Mouse (Mus musculus) ES-CJ7 (cell line): ENCODE results near the gene Supt5.
"Not testable (repeated sequence)": the region's sequence is repeated elsewhere in the genome, so short reads cannot be mapped to it uniquely, and the experiment has no call there.

Experiments
- DNase-seq: peaks from one replicate; pipeline ENCODE4 v3.0.0; 2011; ENCODE audit warnings: low read depth, low spot score

Gene Supt5

DNA sequence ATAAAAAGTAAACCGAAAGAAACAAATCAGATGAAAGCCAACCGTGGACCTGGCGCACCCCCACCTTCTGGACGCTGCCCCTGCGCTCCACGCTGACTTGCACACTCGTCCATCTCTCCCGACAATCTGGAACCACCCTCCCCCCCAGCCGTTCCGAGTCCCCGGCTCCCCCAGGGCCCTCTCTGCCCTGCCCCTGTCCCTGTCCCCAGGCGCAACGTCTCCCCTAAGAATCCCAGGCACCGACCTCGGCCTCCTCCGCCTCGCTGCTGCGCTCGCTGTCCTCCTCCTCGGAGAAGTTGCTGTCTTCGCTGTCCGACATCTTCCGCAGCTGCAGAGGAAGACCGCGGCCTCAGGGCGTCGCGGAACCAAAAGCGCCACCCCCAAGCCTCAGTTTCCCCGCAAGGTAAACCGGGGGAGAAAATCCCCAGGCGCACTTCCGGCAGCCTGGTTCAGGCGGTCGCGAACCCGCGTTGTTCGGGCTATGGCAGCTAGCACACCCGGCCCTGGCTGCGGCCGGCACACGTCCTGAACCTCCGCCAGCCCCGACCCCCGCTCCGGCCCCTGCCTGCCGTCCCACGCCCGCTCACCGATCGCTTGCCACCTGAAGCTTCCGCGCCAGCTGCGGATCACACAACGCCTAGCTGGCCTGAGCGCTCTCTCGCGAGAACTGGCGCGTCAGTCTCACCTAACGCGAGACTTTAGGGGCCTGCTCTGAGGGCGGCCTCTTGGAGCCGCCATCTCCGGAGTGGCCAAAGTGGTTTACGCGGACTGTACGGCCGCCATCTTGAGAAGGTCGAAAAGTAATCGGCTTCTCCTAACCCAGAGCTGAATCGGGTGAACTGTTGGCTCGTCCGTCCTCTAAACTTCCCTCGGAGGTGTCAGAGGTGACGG lies at the start of gene Supt5:
Gene Supt5 (minus strand): TSS at position 639 of the 891 bp plus-strand sequence.
- DNase-seq: peak; percentile 99

- not testable (repeated sequence) for DNase-seq
Measured at GRCm38 (mm10) chr7:28387384-28387783, 48.8 kb upstream of the Supt5 start.

- not testable (repeated sequence) for DNase-seq
Measured at GRCm38 (mm10) chr7:28386877-28387276, 48.3 kb upstream of the Supt5 start.

GRCm38 (mm10) chr7:28386462-28386861 lies 47.9 kb upstream of the Supt5 start:
- DNase-seq: peak; percentile 92

- no peak for DNase-seq
Measured at GRCm38 (mm10) chr7:28386007-28386406, 47.5 kb upstream of the Supt5 start.

DNA sequence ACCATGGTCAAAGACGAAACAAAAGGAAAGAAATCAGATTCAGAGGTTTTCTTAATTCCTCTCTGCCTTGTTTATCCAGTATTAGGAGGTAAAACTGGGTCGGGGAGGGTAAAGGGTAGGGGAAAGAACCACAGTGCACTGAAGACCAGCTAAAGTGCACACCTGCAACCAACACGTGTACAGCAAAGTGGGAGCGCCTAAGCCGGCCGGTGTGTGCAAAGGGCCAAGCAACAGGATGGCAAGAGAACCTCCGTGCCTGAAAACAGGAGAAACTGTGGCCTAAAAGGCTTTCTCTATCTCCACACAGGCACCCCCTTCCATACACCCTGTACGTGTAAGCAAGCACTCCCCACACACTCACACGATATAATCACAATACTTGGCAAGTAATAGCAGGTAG lies 46.6 kb upstream of the Supt5 start:
- no peak for DNase-seq

DNA sequence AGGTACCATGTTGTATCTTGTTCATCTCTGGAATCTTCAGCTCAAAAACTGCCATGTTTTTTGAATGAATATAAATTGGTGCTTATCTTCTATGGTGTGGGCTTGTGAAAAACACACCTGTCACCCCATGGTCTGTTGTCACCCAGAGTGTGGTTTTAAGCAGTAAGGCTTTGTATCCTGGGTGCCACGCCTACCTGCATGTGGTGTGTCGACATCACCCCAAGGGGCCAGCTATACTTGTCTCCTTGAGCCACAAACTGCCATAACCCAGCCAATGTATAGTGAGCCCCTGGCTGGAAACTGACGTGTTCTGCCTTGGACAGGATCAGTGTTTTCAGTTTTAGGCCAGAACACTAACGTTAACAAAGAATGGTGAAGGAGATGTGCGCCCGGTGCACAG lies 45.6 kb upstream of the Supt5 start:
- no peak for DNase-seq

DNA sequence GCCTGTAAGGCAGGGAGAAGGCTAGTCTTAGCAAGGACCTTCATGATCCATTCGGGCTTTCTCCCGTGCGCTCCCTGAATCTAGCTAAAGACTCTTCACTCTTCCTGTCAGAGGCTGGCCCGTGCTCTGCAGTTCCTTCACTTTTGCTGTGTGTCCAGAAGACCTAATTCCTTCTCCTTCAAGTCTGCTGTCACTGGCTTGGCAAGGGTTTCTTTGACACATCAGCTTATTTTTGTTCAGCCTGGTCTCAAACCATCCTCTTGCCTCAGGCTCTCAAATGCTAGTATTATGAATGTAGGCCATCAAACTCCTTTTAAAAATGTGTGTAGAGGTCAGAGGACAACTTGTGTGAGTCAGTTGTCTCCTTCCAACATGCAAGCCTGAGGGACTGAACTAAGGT lies 45.1 kb upstream of the Supt5 start:
- no peak for DNase-seq

GRCm38 (mm10) chr7:28382981-28383396 lies 44.4 kb upstream of the Supt5 start:
- DNase-seq: no peak

- no peak for DNase-seq
Measured at GRCm38 (mm10) chr7:28382347-28382951, 43.9 kb upstream of the Supt5 start.

DNA sequence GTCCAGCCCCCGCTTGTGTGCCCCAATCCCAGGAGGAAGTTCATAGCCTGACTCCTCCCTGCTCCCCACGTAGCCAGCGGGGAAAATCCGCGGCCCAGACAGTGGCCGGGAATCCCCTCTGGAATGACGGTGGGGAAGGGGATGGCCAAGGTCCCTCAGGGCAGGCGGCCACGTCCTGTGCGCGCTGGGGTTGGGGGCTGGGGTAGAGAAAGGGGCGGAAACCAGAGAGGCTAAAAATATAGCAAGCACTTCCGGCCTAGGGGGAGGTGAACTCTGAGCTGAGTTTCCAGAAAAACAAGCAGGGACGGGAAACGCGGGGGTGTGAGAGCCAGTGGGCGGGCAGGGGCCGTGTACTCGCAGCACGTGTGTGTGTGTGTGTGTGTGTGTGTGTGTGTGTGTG lies 43.4 kb upstream of the Supt5 start:
- peak; percentile 74 for DNase-seq

GRCm38 (mm10) chr7:28381017-28381790 lies 42.7 kb upstream of the Supt5 start:
- peak; percentile 70 for DNase-seq

GRCm38 (mm10) chr7:28380237-28381016 lies 41.9 kb upstream of the Supt5 start, which contains the start of gene Zfp36:
Gene Zfp36, minus strand, starts transcription at chr7:28380253.
- DNase-seq: no peak

DNA sequence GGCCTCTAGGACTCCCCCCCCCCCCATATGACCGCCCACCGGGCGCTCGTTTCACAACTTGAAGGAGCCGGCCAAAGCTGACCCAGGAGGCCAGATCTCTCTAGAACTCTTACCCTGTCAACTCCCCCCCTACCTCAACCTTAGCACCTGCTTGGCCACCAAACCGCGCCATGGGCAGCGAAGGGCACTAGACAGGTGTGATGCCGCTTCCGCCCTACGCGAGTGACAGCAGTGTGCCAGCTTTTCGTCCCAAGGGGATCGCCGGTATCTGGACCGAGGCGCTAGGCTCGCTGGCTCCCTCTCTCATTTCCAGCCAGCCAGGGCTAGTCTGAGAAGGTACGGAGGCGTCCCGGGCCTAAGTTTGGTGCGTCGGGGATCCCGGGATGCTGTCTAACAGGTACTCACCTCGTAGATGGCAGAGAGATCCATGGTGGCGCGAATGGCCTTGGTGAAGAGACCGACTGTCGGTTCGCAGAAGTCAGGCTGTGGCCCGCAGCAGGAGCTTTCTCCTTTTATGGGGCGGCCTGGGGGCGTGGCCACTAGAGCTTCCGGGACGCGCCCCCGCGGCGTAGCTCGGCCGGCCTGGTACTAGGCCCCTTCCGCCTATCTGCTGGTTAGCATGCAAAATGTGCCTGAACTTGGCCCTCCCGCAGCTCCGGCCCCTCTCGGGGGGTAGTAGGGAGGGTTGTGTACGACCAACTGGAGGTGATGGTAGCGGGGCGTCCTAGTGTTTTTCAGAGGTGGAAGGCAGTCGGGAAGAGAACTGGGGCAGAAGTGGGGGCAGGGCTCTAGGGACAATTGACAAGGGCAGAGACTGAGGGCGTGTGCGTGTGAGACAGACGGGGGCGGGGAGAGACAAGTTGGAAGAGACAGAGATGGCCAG lies 40.5 kb upstream of the Supt5 start:
- DNase-seq: peak; percentile 95

GRCm38 (mm10) chr7:28378066-28378690 lies 39.6 kb upstream of the Supt5 start:
- DNase-seq: no peak

DNA sequence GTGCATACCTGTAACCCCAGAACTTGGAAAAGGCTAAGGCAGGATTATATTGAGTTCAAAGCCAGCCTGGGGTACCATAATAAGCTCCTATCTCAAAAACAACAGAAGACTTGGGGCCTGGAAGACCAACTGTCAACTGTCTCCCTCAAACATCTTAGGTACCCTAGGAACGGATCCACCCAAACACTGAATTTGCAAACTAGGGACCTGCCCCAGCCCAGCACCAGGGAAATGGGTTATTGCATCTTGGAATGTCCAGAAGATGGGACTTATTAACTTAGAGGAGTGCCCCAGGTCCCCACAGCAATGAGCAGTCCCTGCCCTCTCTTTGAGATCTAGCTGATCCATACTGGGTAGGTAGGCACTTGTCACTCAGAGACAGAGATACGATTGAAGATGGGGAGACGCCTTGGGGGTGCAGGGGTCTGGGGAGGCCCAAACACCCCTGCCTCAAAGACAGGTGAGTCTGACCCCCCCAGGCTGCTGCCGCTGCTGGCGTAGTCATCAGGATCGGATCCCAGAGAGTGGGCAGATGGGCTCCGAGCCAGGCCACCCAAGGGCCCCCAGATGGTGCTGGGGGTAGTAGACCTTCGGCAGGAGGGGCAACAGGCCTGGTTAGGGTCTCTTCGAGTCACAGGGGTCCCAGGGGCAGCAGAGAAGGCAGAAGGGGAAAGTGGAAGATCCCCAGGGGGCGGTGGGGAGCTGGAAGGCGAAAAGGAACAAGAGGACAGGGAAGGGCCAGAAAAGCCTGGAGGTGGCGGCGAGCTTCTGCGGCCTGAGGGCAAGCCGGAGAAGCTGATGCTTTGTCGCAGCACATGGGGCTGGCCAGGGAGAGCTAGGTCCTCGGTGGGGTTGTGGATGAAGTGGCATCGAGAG lies 38.9 kb upstream of the Supt5 start:
- no peak for DNase-seq

GRCm38 (mm10) chr7:28376011-28376771 lies 37.6 kb upstream of the Supt5 start:
- peak; percentile 87 for DNase-seq
